Mouse (Mus musculus): ENCODE measurements around the gene Nudc.

DNA sequence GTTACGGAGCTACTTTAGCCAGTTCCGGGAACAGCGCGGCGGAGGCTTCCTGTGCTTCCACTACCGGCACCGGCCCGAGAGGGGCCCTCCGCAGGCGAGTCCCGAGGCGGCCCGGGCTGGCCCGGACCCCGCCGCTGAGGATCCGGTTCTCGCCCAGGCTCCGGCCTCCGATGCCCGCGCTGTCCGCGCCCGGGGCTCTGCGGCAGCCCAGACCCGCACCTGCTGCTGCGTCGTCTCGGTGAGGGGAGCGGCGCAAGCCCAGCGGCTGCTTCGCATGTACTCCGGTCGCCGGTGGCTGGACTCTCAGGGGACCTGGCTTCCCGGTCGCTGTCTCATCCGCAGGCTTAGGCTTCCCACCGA lies 29.0 kb upstream of the Nudc start:
- TF ChIP-seq CTCF (IDR thresholded peaks at IDR 0.05; ENCODE audit: low read depth, low read length) (no peak), POLR2A (IDR thresholded peaks at IDR 0.05; ENCODE audit: borderline replicate concordance, low read depth, low read length) (no peak)

Data from bone marrow macrophage, adult 2 months (primary cell).